In the genomic region with DNA sequence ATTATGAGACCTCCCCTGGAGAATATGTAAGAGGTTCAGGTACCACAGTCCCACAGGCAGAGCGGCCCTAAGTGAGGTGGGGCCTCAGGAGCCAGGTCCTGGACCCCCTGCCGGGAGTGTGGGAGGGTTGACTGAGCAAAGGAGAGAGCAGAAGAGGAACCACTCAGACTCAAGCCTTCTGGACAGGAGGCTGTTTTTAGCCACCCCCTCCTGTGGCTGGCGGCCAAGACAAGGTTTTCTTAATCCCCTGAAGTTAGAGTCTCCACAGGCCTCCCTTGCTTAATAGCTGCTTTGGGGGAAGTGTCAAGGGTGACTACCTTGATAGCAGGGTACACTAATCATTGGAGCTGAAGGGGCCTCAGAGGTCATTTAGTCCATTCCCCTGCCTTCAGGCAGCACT, we compare ENCODE assay signal across 11 mouse cellular contexts. TPM values are rescaled to one million over a fixed set of nuclear protein-coding genes. Genes with fewer than 3 reads are reported as not detected.
DNase-seq lines count a peak whose midpoint lies in the region; TF ChIP-seq lines count a peak whose summit lies in the region.
"Had no signal": no experiment of that assay in that cellular context is flagged by ENCODE, and none has a peak within 500 bp of the region (broad histone marks: within the 10 kb centered on the region; RNA-seq: fewer than 3 reads in every experiment).

No protein-coding gene starts in this region.

- no peaks in the 10 kb centered on the region for H3K27me3 ChIP-seq in cerebellum, adult 2 months (ENCODE audit: control insufficient read depth, insufficient read depth, low read length)
- H3K27me3 ChIP-seq in embryonic facial prominence, embryonic 10.5 days (replicated peaks; ENCODE audit: low read depth, poor library complexity, severe bottlenecking): no peaks in the 10 kb centered on the region
- H3K27me3 ChIP-seq: liver, embryonic 15.5 days had no signal

- H3K4me1 ChIP-seq in cerebellum, adult 2 months (ENCODE audit: control insufficient read depth, insufficient read depth, low read length): 0 out of 2 replicates have a peak, but pooled peaks cover 5% of the 10 kb centered on the region
- peaks cover 40% of the 10 kb centered on the region for H3K4me1 ChIP-seq in embryonic facial prominence, embryonic 10.5 days

- H3K4me3 ChIP-seq in cerebellum, adult 2 months (replicated peaks; ENCODE audit: insufficient read depth, low read depth, low read length): no peak overlapping the region
- H3K4me3 ChIP-seq in embryonic facial prominence, embryonic 10.5 days: no peak overlapping the region
- H3K4me3 ChIP-seq: liver, embryonic 15.5 days had no signal

- H3K36me3 ChIP-seq in embryonic facial prominence, embryonic 10.5 days (replicated peaks): no peaks in the 10 kb centered on the region
- H3K36me3 ChIP-seq: liver, embryonic 15.5 days had no signal

- WGBS in cerebellum, adult 2 months: 24% methylated on average over 3 of the region's 3 CpGs
- WGBS in embryonic facial prominence, embryonic 10.5 days: 31% methylated on average over 3 of the region's 3 CpGs

- no peak for TF ChIP-seq CTCF in cerebellum, adult 2 months (IDR thresholded peaks at IDR 0.05; ENCODE audit: borderline replicate concordance, insufficient read depth, low read depth, low read length)

- DNase-seq in cerebellum, postnatal 10 days: peak; percentile 66 to 68
- DNase-seq in cerebellum, adult 2 months: no peak
- peak; percentile 57 for DNase-seq in kidney, postnatal 10 days
- no peak for DNase-seq in kidney, adult 18-20 months
- peak; percentile 68 for DNase-seq in A20 (ENCODE audit: low read depth, low spot score)
- no peak for DNase-seq in embryonic facial prominence, embryonic 10.5 days (ENCODE audit: low spot score)
- DNase-seq in yolk sac, embryonic 10.5 days (ENCODE audit: low spot score): no peak
- no peak for DNase-seq in spleen, postnatal 14 days (ENCODE audit: low spot score in 2 of 2)
- DNase-seq: cerebellum, adult 11-12 months; gastrocnemius, postnatal 25 days had no signal

- TF ChIP-seq POLR2A in cerebellum, adult 2 months (IDR thresholded peaks at IDR 0.05; ENCODE audit: borderline replicate concordance, insufficient read depth, low read length): no peak

- no peaks in the 10 kb centered on the region for H3K9me3 ChIP-seq in embryonic facial prominence, embryonic 10.5 days
- H3K9me3 ChIP-seq: liver, embryonic 15.5 days had no signal

- H3K27ac ChIP-seq in cerebellum, adult 2 months (ENCODE audit: insufficient read depth, low read length): no peak overlapping the region
- H3K27ac ChIP-seq in embryonic facial prominence, embryonic 10.5 days (replicated peaks): 0 out of 2 replicates have a peak overlapping the region, but pooled peaks have one; percentile 48
- H3K27ac ChIP-seq: liver, embryonic 15.5 days had no signal

RNA-seq across cellular contexts. Expression of a gene that starts 27.3 kb away (rescaled TPM):
- 48.3 and 53.9 TPM in 2 replicates for polyA plus RNA-seq in cerebellum, adult 2 months (2012; rRNA removed)
- 35.9 and 42.0 TPM in 2 replicates for polyA plus RNA-seq in embryonic facial prominence, embryonic 10.5 days (2016; fragmentation: Nextera tagmentation; extraction: Ambion mirVana)

RNA-seq across cellular contexts. Expression of a gene that starts 44.9 kb away (rescaled TPM):
- 48.6 and 52.3 TPM in 2 replicates for polyA plus RNA-seq in cerebellum, adult 2 months (2012; rRNA removed)
- 27.0 TPM in 2 replicates for polyA plus RNA-seq in embryonic facial prominence, embryonic 10.5 days (2016; fragmentation: Nextera tagmentation; extraction: Ambion mirVana)

Comparison
In these comparisons a context has a peak if more than half of its experiments do, and no peak if none do; other contexts are left out.
1. DNase-seq: peak in cerebellum, postnatal 10 days (2 of 2), kidney, postnatal 10 days (single experiment) and A20 (single experiment); none in cerebellum, adult 2 months (0 of 2), kidney, adult 18-20 months (single experiment), embryonic facial prominence, embryonic 10.5 days (single experiment), yolk sac, embryonic 10.5 days (single experiment) and spleen, postnatal 14 days (0 of 2).